Mouse (Mus musculus): Measurements from ENCODE around the gene 1700025C18Rik. TPM values are rescaled to one million over a fixed set of nuclear protein-coding genes. Genes with fewer than 3 reads are reported as not detected.
A peak's percentile ranks its signal among the peaks of the same experiment; 100 is the strongest.

Gene 1700025C18Rik
- polyA plus RNA-seq, 1 experiment from 2014 or later = not detected

GRCm38 (mm10) chr2:165049044-165049443 is 41.5 kb downstream of the 1700025C18Rik start:
- Histone ChIP-seq H3K27me3 (ENCODE audit: control insufficient read depth, insufficient read depth, low read length) (no peaks in the 10 kb centered on the region), H3K4me1 (ENCODE audit: control insufficient read depth, insufficient read depth, low read length) (no peaks in the 10 kb centered on the region), H3K9ac (replicated peaks; ENCODE audit: low read length) (no peak overlapping the region), H3K4me2 (ENCODE audit: low read depth, low read length) (no peak overlapping the region), H3K27ac (replicated peaks; ENCODE audit: low read depth, low read length) (no peak overlapping the region), H3K4me3 (ENCODE audit: low read depth, low read length) (no peak overlapping the region), H3K36me3 (replicated peaks; ENCODE audit: control insufficient read depth, insufficient read depth, low read depth, low read length) (no peaks in the 10 kb centered on the region), H3K9me3 (replicated peaks; ENCODE audit: control insufficient read depth, low read length) (no peaks in the 10 kb centered on the region)
- ATAC-seq (replicated peaks; ENCODE audit: insufficient number of reproducible peaks, low FRiP score, low TSS enrichment, low read depth) (no peak), DNase-seq (ENCODE audit: low spot score) (no peak)
- 61% methylated on average over 5 of the region's 5 CpGs for WGBS

GRCm38 (mm10) chr2:165043729-165044128 is 46.8 kb downstream of the 1700025C18Rik start:
- H3K4me3 ChIP-seq (ENCODE audit: low read depth, low read length) = no peak overlapping the region
- ATAC-seq (replicated peaks; ENCODE audit: insufficient number of reproducible peaks, low FRiP score, low TSS enrichment, low read depth) = no peak
- H3K27me3 ChIP-seq (ENCODE audit: control insufficient read depth, insufficient read depth, low read length) = no peaks in the 10 kb centered on the region
- no peak overlapping the region for H3K4me2 ChIP-seq (ENCODE audit: low read depth, low read length)
- WGBS = 54% methylated on average over 2 of the region's 2 CpGs
- no peaks in the 10 kb centered on the region for H3K4me1 ChIP-seq (ENCODE audit: control insufficient read depth, insufficient read depth, low read length)
- H3K27ac ChIP-seq (replicated peaks; ENCODE audit: low read depth, low read length) = no peak overlapping the region
- H3K9me3 ChIP-seq (replicated peaks; ENCODE audit: control insufficient read depth, low read length) = no peaks in the 10 kb centered on the region
- H3K9ac ChIP-seq (replicated peaks; ENCODE audit: low read length) = no peak overlapping the region
- DNase-seq (ENCODE audit: low spot score) = no peak
- no peaks in the 10 kb centered on the region for H3K36me3 ChIP-seq (replicated peaks; ENCODE audit: control insufficient read depth, insufficient read depth, low read depth, low read length)

- ATAC-seq (replicated peaks; ENCODE audit: insufficient number of reproducible peaks, low FRiP score, low TSS enrichment, low read depth) = 0 out of 2 replicates have a peak, but pooled peaks have one; percentile 22
Observed at GRCm38 (mm10) chr2:165043090-165043636, 47.4 kb downstream of the 1700025C18Rik start.

GRCm38 (mm10) chr2:165042126-165042525 is 48.4 kb downstream of the 1700025C18Rik start:
- no peaks in the 10 kb centered on the region for H3K27me3 ChIP-seq (ENCODE audit: control insufficient read depth, insufficient read depth, low read length)
- DNase-seq (ENCODE audit: low spot score) (no peak), ATAC-seq (replicated peaks; ENCODE audit: insufficient number of reproducible peaks, low FRiP score, low TSS enrichment, low read depth) (no peak)
- H3K36me3 ChIP-seq (replicated peaks; ENCODE audit: control insufficient read depth, insufficient read depth, low read depth, low read length) = no peaks in the 10 kb centered on the region
- H3K4me1 ChIP-seq (ENCODE audit: control insufficient read depth, insufficient read depth, low read length) = no peaks in the 10 kb centered on the region
- H3K4me3 ChIP-seq (ENCODE audit: low read depth, low read length) = no peak overlapping the region
- no peak overlapping the region for H3K27ac ChIP-seq (replicated peaks; ENCODE audit: low read depth, low read length)
- no peaks in the 10 kb centered on the region for H3K9me3 ChIP-seq (replicated peaks; ENCODE audit: control insufficient read depth, low read length)
- H3K9ac ChIP-seq (replicated peaks; ENCODE audit: low read length) = no peak overlapping the region
- no peak overlapping the region for H3K4me2 ChIP-seq (ENCODE audit: low read depth, low read length)
- 70% methylated on average over 5 of the region's 5 CpGs for WGBS

More at GRCm38 (mm10) chr2:165043090-165043636, 47.4 kb downstream of the 1700025C18Rik start:
- Histone ChIP-seq H3K36me3 (replicated peaks; ENCODE audit: control insufficient read depth, insufficient read depth, low read depth, low read length) (no peaks in the 10 kb centered on the region), H3K4me3 (ENCODE audit: low read depth, low read length) (no peak overlapping the region), H3K27ac (replicated peaks; ENCODE audit: low read depth, low read length) (no peak overlapping the region), H3K9me3 (replicated peaks; ENCODE audit: control insufficient read depth, low read length) (no peaks in the 10 kb centered on the region), H3K4me2 (ENCODE audit: low read depth, low read length) (no peak overlapping the region), H3K9ac (replicated peaks; ENCODE audit: low read length) (no peak overlapping the region), H3K4me1 (ENCODE audit: control insufficient read depth, insufficient read depth, low read length) (no peaks in the 10 kb centered on the region), H3K27me3 (ENCODE audit: control insufficient read depth, insufficient read depth, low read length) (no peaks in the 10 kb centered on the region)
- WGBS = 14% methylated on average over 17 of the region's 17 CpGs
- DNase-seq (ENCODE audit: low spot score) = peak; percentile 54

GRCm38 (mm10) chr2:165037415-165037814 is 53.1 kb downstream of the 1700025C18Rik start:
- ATAC-seq (replicated peaks; ENCODE audit: insufficient number of reproducible peaks, low FRiP score, low TSS enrichment, low read depth) (no peak), DNase-seq (ENCODE audit: low spot score) (no peak)
- H3K9me3 ChIP-seq (replicated peaks; ENCODE audit: control insufficient read depth, low read length) = no peaks in the 10 kb centered on the region
- H3K27me3 ChIP-seq (ENCODE audit: control insufficient read depth, insufficient read depth, low read length) = no peaks in the 10 kb centered on the region
- no peaks in the 10 kb centered on the region for H3K36me3 ChIP-seq (replicated peaks; ENCODE audit: control insufficient read depth, insufficient read depth, low read depth, low read length)
- H3K4me1 ChIP-seq (ENCODE audit: control insufficient read depth, insufficient read depth, low read length) = no peaks in the 10 kb centered on the region
- no peak overlapping the region for H3K9ac ChIP-seq (replicated peaks; ENCODE audit: low read length)
- WGBS = 65% methylated on average over 4 of the region's 4 CpGs
- no peak overlapping the region for H3K4me3 ChIP-seq (ENCODE audit: low read depth, low read length)
- no peak overlapping the region for H3K27ac ChIP-seq (replicated peaks; ENCODE audit: low read depth, low read length)
- H3K4me2 ChIP-seq (ENCODE audit: low read depth, low read length) = no peak overlapping the region

- Histone ChIP-seq H3K4me2 (ENCODE audit: low read depth, low read length) (no peak overlapping the region), H3K9ac (replicated peaks; ENCODE audit: low read length) (no peak overlapping the region), H3K27ac (replicated peaks; ENCODE audit: low read depth, low read length) (no peak overlapping the region; the same call in 1 of the 2 replicates), H3K9me3 (replicated peaks; ENCODE audit: control insufficient read depth, low read length) (no peaks in the 10 kb centered on the region), H3K4me1 (ENCODE audit: control insufficient read depth, insufficient read depth, low read length) (no peaks in the 10 kb centered on the region), H3K4me3 (ENCODE audit: low read depth, low read length) (no peak overlapping the region; the same call in 1 of the 2 replicates), H3K27me3 (ENCODE audit: control insufficient read depth, insufficient read depth, low read length) (no peaks in the 10 kb centered on the region), H3K36me3 (replicated peaks; ENCODE audit: control insufficient read depth, insufficient read depth, low read depth, low read length) (no peaks in the 10 kb centered on the region)
- no peak for DNase-seq (ENCODE audit: low spot score)
- no peak for ATAC-seq (replicated peaks; ENCODE audit: insufficient number of reproducible peaks, low FRiP score, low TSS enrichment, low read depth)
- WGBS = 38% methylated on average over 5 of the region's 5 CpGs
Observed at GRCm38 (mm10) chr2:165035058-165035431, 55.5 kb downstream of the 1700025C18Rik start.

- under 1% methylated on average over 99 of the region's 111 CpGs for WGBS
- peak within 1 kb of the TSS; percentile 80 for H3K4me2 ChIP-seq (ENCODE audit: low read depth, low read length)
- no peaks in the 10 kb centered on the region for H3K4me1 ChIP-seq (ENCODE audit: control insufficient read depth, insufficient read depth, low read length)
- peak within 1 kb of the TSS; percentile 98 for H3K4me3 ChIP-seq (ENCODE audit: low read depth, low read length)
- H3K9ac ChIP-seq (replicated peaks; ENCODE audit: low read length) = peak within 1 kb of the TSS; percentile 99
- DNase-seq (ENCODE audit: low spot score) = peak; percentile 99
- H3K27me3 ChIP-seq (ENCODE audit: control insufficient read depth, insufficient read depth, low read length) = no peaks in the 10 kb centered on the region
- no peaks in the 10 kb centered on the region for H3K36me3 ChIP-seq (replicated peaks; ENCODE audit: control insufficient read depth, insufficient read depth, low read depth, low read length)
- H3K27ac ChIP-seq (replicated peaks; ENCODE audit: low read depth, low read length) = peak within 1 kb of the TSS; percentile 66
- peak; percentile 95 for ATAC-seq (replicated peaks; ENCODE audit: insufficient number of reproducible peaks, low FRiP score, low TSS enrichment, low read depth)
- no peaks in the 10 kb centered on the region for H3K9me3 ChIP-seq (replicated peaks; ENCODE audit: control insufficient read depth, low read length)
Observed at GRCm38 (mm10) chr2:165034131-165035057, 56.2 kb downstream of the 1700025C18Rik start, which contains the start of gene Ncoa5. Gene Ncoa5, minus strand, starts transcription at chr2:165034867.

GRCm38 (mm10) chr2:165033306-165033705 is 57.2 kb downstream of the 1700025C18Rik start:
- no peak for ATAC-seq (replicated peaks; ENCODE audit: insufficient number of reproducible peaks, low FRiP score, low TSS enrichment, low read depth)
- 49% methylated on average over 6 of the region's 6 CpGs for WGBS

More at GRCm38 (mm10) chr2:165033306-165033705, 57.2 kb downstream of the 1700025C18Rik start:
- no peaks in the 10 kb centered on the region for H3K9me3 ChIP-seq (replicated peaks; ENCODE audit: control insufficient read depth, low read length)
- no peak for DNase-seq (ENCODE audit: low spot score)
- no peaks in the 10 kb centered on the region for H3K27me3 ChIP-seq (ENCODE audit: control insufficient read depth, insufficient read depth, low read length)
- peak overlapping the region; percentile 99; the same call in 1 of the 2 replicates for H3K9ac ChIP-seq (replicated peaks; ENCODE audit: low read length)
- H3K4me2 ChIP-seq (ENCODE audit: low read depth, low read length) = peak overlapping the region; percentile 80
- no peak overlapping the region for H3K27ac ChIP-seq (replicated peaks; ENCODE audit: low read depth, low read length)
- H3K36me3 ChIP-seq (replicated peaks; ENCODE audit: control insufficient read depth, insufficient read depth, low read depth, low read length) = no peaks in the 10 kb centered on the region
- H3K4me1 ChIP-seq (ENCODE audit: control insufficient read depth, insufficient read depth, low read length) = no peaks in the 10 kb centered on the region
- H3K4me3 ChIP-seq (ENCODE audit: low read depth, low read length) = peak overlapping the region; percentile 98
